Mouse (Mus musculus) lung, adult 2 months (tissue): ENCODE results near the gene Fthl17c.
"Not testable (repeated sequence)": the region's sequence is repeated elsewhere in the genome, so short reads cannot be mapped to it uniquely, and the experiment has no call there.

Source experiments
- CTCF ChIP-seq: fragments of 200-500 bp; IDR thresholded peaks from 2 replicates; pipeline ENCODE4 v1.5.1; 2011; ENCODE audit warnings: mild to moderate bottlenecking, low read length, control low read depth; ENCODE audit not compliant: insufficient read depth
- POLR2A ChIP-seq: fragments of 200-500 bp; IDR thresholded peaks from 2 replicates; pipeline ENCODE4 v1.6.1; 2011; ENCODE audit warnings: low read depth, mild to moderate bottlenecking, control low read depth, low read length, borderline replicate concordance; ENCODE audit errors: extremely low read depth

DNA sequence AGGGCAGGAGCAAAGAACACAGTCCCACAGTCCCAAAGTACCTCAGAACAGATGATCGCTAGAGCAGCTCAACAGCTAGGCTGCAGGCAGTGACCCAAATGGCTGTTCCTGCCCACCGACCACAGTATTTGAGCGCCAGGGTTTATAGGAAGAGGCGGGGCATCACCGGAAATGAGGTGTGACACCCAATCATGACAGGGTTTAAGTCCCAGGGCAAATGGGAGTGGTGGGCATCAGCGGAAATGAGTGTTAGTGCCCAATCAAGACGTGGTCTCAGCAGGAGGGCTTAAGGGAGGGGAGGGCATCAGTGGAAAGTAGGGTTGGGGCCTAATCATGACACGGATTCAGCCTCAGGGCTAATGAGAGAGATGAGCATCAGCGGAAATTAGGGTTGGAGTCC lies 10.3 kb upstream of the Fthl17c start, which contains the start of gene Fthl17d:
- TF ChIP-seq POLR2A, CTCF: not testable (repeated sequence)
